In genomic region chr5:33517625-33518024, GRCm38 (mm10) we compare ENCODE assay signal across 15 mouse cellular contexts.
DNase-seq lines count a peak whose midpoint lies in the region; TF ChIP-seq lines count a peak whose summit lies in the region.
"Had no signal": no experiment of that assay in that cellular context is flagged by ENCODE, and none has a peak within 500 bp of the region (broad histone marks: within the 10 kb centered on the region; RNA-seq: fewer than 3 reads in every experiment).

No protein-coding gene starts in this region.

- no peak overlapping the region for H3K27ac ChIP-seq in layer of hippocampus, adult 2 months
- H3K27ac ChIP-seq: heart, adult 2 months; heart, embryonic 15.5 days; liver, embryonic 15.5 days had no signal

- H3K4me3 ChIP-seq in layer of hippocampus, adult 2 months, result no peak overlapping the region
- H3K4me3 ChIP-seq: heart, adult 2 months; heart, embryonic 15.5 days; liver, embryonic 15.5 days had no signal

- peak; percentile 19; the same call in 1 of the 2 replicates for TF ChIP-seq CTCF in layer of hippocampus, adult 2 months (conservative IDR thresholded peaks at IDR 0.05)

- peak; percentile 19 for DNase-seq in adrenal gland, postnatal 10 days
- DNase-seq in adrenal gland, adult 8-10 months, result no peak
- no peak for DNase-seq in layer of hippocampus, adult 2 months (ENCODE audit: low spot score in 2 of 2)
- DNase-seq in layer of hippocampus, postnatal 36 days, result no peak
- peak; percentile 53 for DNase-seq in thymus, postnatal 14 days
- no peak for DNase-seq in thymus, postnatal 25 days
- DNase-seq in thymus, postnatal 4 days, result peak; percentile 72
- no peak for DNase-seq in gastrocnemius, postnatal 4 days (ENCODE audit: low spot score in 2 of 2)
- DNase-seq: cerebellum, adult 9-11 months; gastrocnemius, postnatal 14 days; heart, adult 2 months; kidney, adult 9 months; lung, postnatal 36 days had no signal

Comparison
In these comparisons a context has a peak if more than half of its experiments do, and no peak if none do; other contexts are left out.
1. DNase-seq: peak in adrenal gland, postnatal 10 days (single experiment), thymus, postnatal 14 days (single experiment) and thymus, postnatal 4 days (single experiment); none in adrenal gland, adult 8-10 months (single experiment), layer of hippocampus, adult 2 months (0 of 2), layer of hippocampus, postnatal 36 days (0 of 2), thymus, postnatal 25 days (single experiment) and gastrocnemius, postnatal 4 days (0 of 2).